Mouse (Mus musculus): ENCODE measurements at regions not wholly inside any gene's neighbourhood (a gene's known extent, or its start where the extent isn't known, plus 50 kb on each side); places are given as distances from the start of the nearest gene placed in this dataset.

- no peak for DNase-seq (ENCODE audit: low spot score in 2 of 2)
Observed at GRCm38 (mm10) chr1:137461189-137461588, 500.9 kb upstream of the Nr5a2 start.

- peak in 1 of 2 experiments; percentile 18 for DNase-seq (ENCODE audit: low spot score in 2 of 2)
Observed at GRCm38 (mm10) chr1:137453446-137454208, 493.4 kb upstream of the Nr5a2 start.

DNA sequence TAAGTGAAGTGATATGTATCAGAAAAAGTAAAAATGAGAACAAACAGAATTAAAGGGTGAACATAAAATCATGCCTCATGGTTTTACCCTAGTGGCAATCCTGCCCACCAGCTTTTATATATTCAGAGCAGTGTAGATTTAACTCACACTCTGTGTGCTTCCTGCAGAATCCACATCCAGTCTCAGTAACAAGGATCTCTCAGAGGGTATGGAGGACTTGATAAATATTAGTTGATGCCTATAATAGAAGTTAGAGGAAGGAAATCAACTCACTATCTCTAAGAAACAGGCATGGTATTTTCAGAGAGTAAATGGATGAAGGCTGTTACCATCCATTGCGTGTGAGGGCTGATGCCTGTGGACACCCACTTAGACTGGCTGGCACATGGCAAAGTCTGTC, 492.5 kb upstream of the Nr5a2 start:
- no peak for DNase-seq (ENCODE audit: low spot score in 2 of 2)

- no peak for DNase-seq (ENCODE audit: low spot score in 2 of 2)
Observed at GRCm38 (mm10) chr1:137446497-137446896, 486.2 kb upstream of the Nr5a2 start.

GRCm38 (mm10) chr1:137428110-137428509, 467.9 kb upstream of the Nr5a2 start:
- DNase-seq (ENCODE audit: low spot score in 2 of 2) = peak in 1 of 2 experiments; percentile 13

DNA sequence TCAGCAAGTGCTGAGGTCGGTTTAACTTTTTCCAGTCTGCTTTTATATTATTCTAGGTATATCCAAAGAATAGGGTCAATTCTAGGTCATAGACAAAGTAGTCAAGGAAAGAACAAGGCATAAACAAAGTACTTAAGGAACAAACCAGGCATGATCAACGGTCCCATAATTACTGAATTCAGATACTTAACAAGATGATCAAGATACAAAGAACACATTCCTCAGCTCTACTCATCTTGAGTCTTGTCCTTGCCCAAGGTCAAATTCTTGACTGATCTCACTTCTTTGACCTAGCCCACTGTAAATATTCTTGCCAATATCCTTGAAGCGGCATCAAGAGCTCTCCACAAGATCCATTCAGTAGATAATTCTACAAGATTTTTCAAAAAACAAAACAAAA, 458.1 kb upstream of the Nr5a2 start:
- no peak for DNase-seq (ENCODE audit: low spot score in 2 of 2)

GRCm38 (mm10) chr1:137396736-137397135, 436.5 kb upstream of the Nr5a2 start:
- DNase-seq (ENCODE audit: low spot score in 2 of 2) = no peak

GRCm38 (mm10) chr1:137387509-137387908, 427.3 kb upstream of the Nr5a2 start:
- no peak for DNase-seq (ENCODE audit: low spot score in 2 of 2)

DNA sequence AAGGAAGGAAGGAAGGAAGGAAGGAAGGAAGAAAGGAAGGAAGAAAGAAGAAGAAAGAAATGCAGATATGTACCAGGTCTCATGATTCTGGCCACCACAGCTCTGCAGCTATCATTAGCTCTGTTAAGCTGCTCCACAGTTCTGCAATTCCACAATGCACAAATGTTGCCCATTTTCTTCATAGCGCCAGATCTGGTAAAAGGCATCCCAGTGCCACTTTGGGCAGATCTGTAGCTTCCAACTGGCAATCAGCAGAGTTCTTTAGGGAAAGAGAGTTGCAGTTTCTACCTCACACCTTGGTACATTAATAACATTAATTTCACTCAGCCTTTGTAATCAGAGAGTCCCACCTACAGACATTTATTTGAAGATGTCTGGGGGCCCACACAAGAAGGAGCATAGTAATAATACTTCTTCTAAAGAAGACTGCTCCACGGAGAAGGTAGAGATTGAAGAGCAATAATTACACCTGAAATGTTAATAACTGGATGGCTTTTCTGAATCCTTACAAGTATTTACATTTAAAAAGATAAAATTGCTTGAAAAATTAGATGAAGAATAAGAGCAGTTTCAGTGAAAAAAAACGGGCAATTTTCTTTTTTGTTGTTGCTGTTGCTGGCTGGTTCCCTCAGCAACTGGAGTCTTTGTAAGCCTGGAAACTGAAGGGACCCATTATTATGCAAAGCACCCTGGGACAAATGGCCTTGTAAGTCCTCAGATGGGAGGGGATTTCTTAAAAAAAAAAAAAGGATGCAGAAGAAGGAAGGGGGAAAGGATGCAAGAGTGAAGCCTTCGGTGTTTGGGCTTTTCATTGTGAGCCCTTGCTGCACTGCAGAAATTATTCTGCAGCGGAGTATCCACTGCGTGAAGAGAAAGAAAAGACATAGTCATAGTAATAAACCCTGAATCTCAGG, 418.1 kb upstream of the Nr5a2 start:
- DNase-seq (ENCODE audit: low spot score in 2 of 2) = no peak

DNA sequence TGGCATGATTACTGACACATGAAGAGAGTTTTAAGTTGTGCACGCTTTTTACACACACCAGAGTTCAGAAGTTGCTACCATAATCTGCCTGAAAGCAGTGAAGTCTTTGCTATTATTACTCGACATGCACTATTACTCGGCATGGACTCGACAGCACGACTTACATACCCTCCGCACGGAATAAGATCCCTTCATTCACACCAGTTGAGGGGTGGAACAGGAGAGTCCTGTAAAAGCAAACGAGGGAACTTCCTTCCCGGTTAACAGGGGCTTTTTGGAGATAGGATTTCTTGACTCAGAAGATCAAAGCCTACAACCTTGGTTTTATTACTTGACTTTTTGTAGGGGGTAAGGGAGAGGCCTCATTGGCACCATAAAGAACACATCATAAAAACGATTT, 416.4 kb upstream of the Nr5a2 start:
- DNase-seq (ENCODE audit: low spot score in 2 of 2) = no peak

- no peak for DNase-seq (ENCODE audit: low spot score in 2 of 2)
Observed at GRCm38 (mm10) chr1:137374641-137375040, 414.4 kb upstream of the Nr5a2 start.

GRCm38 (mm10) chr1:137373509-137374420, 413.5 kb upstream of the Nr5a2 start:
- no peak for DNase-seq (ENCODE audit: low spot score in 2 of 2)

DNA sequence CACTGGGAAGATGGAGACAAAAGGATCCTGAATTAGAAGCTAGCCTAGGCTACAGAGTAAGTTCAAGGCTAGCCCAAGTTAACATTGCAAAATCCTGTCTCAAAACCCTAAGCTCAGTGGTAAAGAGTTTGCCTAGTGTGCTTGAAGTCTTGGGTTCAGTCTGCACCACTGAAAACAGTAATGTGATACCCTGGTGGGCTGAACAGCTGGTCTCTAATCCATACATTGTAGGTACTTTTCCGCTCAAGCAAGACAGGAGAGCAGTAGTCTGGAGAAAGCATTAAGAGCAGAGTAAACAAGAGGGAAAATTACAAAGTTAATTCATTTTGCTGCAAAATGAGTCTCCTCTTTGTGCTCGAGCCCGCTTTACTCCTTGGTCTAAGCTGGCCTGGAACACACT, 412.0 kb upstream of the Nr5a2 start:
- no peak for DNase-seq (ENCODE audit: low spot score in 2 of 2)

DNA sequence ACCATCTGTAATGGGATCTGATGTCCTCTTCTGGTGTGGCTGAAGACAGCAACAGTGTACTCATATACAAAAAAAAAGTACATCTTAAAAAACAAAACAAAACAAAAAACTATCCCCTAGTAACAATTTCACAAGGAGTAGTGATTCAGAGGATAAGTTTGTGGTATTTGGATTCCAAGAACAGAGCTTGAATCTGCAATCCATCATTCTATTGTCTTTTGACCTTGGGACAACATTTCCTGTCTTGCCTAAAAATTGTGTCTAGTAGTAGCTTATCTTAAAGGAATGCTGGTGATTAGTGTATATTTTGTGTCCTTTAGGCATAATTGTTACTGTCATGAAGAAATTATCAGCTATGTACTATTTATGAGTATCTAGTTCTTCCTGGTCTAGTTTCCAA, 404.1 kb upstream of the Nr5a2 start:
- DNase-seq (ENCODE audit: low spot score in 2 of 2) = no peak

GRCm38 (mm10) chr1:137363969-137364368, 403.7 kb upstream of the Nr5a2 start:
- no peak for DNase-seq (ENCODE audit: low spot score in 2 of 2)

DNA sequence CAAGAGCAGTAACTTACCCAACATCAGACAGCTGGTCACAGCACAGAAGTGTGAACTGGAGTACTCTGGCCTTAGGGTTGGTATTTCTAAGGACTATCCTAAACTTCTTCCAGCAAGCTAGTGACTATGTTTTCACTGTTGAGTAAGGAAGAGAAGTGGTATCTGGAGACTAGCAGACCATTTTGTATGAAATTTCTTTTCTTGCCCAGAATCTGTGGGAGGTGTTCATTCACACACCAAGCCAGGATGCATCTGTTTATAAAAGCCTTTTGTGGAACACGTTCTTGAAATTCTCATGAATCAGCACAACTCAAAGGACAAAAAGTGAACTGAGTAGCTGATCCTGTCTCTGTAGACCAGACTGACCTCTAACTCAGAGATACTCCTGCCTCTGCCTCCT, 403.3 kb upstream of the Nr5a2 start:
- peak in 1 of 2 experiments; percentile 37 for DNase-seq (ENCODE audit: low spot score in 2 of 2)

GRCm38 (mm10) chr1:137360688-137361570, 400.7 kb upstream of the Nr5a2 start:
- no peak for DNase-seq (ENCODE audit: low spot score in 2 of 2)

- DNase-seq (ENCODE audit: low spot score in 2 of 2) = no peak
Observed at GRCm38 (mm10) chr1:137355941-137356512, 395.8 kb upstream of the Nr5a2 start.

DNA sequence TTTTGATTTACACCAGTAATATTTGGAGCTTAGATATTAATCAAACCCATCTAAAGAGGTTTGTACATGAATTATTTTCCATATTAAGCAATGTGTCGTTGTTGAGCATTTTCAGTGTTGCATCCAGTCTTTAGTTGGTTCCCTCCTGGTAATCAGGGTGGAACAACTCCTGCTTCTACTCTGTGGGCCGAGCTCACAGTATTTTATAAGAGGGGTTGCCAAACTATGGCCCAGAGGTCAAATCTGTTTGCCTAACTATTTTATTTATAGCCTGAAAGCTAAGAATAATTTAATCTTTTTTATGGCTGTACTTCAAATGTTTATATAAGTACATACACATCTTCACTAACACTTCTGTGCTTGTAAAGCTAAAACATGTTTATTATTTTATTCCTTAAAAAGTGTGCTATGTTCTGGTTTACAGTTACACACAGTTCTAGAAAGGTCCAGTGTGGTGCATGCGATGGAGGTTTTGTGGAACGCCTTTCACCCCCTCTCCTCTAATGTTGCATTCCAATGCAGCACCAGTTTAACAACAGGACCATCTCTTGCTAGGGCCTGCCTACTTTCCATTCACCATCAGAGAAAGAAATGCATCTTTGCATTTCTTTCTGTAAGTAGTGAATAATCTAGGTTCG, 392.3 kb upstream of the Nr5a2 start:
- DNase-seq (ENCODE audit: low spot score in 2 of 2) = no peak

GRCm38 (mm10) chr1:137334137-137334536, 373.9 kb upstream of the Nr5a2 start:
- DNase-seq (ENCODE audit: low spot score in 2 of 2) = no peak
